Mouse (Mus musculus) fibroblast of lung, adult 2 months (primary cell): Measurements from ENCODE around the gene Mxd1.

Experiments used
- DNase-seq: peaks from one replicate; pipeline ENCODE4 v3.0.0-alpha.2; 2011; ENCODE audit warnings: low read depth

Mxd1 gene

GRCm38 (mm10) chr6:86599951-86600414 lies 69.0 kb downstream of the Mxd1 start:
- peak; percentile 91 for DNase-seq

- peak; percentile 29 for DNase-seq
These were observed 69.8 kb downstream of the Mxd1 start for GRCm38 (mm10) chr6:86599197-86599596.

- no peak for DNase-seq
These were observed 70.2 kb downstream of the Mxd1 start for GRCm38 (mm10) chr6:86598742-86599193.
